Mouse (Mus musculus) cerebellum, adult 18-20 months (tissue): ENCODE measurements around the gene Slc7a7.
"Not testable (repeated sequence)": the region's sequence is repeated elsewhere in the genome, so short reads cannot be mapped to it uniquely, and the experiment has no call there.

Experiments
- DNase-seq, 2 experiments: peaks; one replicate each; pipeline ENCODE4 v3.0.0; 2021

Gene Slc7a7

DNA sequence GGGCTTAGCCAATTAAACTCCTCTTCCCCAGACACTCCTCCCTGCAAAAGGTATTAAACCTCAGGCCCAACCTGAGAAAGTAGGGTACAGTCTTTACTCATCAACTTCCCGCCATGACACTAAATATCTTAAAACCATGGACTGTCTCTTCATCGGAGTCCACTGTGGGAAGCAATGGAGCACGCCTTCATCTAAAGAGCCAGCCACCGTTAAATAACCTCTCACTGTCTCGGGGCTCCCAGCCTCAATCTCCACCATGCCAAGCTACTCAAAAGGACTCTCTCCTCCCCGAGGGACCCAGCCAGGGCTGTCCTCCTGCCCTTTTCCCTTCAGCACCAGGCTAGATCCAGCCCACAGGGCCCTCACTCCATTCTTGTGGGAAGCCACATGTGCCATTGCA lies 47.0 kb downstream of the Slc7a7 start:
- no peak for DNase-seq

DNA sequence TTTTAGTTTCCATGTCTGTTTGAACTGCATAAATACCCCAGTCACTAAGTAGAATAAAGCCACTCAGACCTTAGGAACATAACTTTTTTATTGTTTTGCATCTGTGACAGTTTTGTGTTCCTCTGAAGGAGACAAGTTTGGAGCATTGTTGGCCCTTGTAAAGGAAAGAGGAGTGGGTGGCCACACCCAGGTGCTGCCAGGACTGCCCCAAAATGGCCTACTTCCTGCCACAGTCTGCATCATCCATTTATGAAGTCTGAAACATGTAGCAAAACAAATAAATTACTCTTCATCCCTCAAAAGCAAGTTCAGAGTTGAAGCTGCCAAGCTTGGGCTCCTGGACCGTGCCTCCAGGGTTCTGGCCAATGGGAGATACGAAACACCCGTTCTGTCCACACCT lies 48.2 kb downstream of the Slc7a7 start:
- no peak for DNase-seq

DNA sequence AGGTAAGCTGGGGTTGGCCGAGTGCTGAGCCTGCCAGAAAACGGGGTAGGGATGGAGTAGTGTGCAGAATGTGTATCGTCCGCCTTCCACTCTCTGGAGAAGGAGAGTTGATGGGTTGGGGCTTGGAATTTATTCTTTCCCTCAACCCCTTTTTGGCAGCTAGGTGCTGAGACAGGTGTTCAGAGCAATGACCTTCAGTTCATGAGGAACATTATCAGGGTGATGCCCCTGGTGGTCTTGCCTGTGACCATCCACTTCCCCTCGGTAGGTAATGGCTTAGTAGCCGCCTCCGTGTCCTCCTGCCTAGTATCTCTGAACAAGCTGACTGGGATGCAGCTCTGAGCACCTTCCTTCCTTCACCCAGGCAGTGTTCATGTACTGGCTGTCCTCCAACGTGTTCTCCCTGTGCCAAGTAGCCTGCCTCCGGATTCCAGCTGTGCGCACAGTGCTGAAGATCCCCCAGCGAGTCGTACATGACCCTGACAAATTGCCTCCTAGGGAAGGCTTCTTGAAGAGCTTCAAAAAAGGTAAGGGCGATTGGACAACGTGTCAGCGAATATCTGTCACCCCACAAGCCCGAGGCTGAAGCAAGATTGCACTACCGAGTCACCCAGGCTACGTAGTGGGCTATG lies 50.0 kb downstream of the Slc7a7 start:
- no peak for DNase-seq

DNA sequence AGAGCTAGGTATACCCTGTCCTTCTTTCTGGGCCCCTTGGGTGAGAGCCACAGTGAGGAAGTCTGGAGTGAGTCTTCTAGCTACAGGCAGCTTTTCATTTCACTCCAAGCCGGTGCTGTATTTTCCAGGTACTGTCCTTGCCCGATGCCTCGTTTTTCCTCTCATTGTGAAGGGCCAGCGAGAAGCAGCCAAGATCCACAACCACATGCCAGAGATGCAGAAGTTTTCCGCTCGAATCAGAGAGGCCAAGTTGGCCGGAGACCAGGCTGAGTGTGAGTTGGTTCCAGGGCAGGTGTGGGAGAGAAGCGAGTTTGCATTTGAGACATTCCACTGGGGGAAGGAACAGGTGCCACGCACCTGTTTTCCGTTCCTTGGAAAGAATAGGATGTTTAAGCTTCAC lies 51.0 kb downstream of the Slc7a7 start:
- no peak for DNase-seq

DNA sequence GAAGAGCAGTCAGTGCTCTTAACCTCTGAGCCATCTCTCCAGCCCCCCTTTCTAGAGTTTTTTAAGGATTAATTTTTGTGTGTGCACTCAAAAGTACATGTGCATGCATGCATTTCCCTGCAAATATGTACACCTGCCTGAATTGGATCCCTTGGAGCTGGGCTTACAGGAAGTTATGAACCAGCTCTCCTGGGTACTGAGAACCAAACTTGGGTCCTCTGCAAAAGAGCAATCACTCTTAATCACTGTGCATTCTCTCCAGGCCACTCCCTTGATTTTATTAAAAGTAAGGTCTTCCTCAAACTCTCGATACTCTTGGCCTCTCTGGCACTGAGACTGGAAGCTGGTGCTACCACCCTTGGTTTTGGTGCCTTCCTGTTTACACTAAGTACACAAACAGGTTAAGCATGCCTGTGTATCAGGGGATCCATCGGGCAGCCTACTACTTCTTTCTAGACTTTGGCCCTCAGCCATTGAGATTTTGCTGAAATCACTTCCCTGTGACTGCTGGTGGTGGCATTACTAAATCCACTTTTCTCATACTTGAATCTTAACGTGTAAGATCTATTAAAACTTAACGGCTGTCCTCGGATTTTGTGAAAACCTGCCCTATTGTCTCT lies 52.4 kb downstream of the Slc7a7 start:
- DNase-seq = no peak

DNA sequence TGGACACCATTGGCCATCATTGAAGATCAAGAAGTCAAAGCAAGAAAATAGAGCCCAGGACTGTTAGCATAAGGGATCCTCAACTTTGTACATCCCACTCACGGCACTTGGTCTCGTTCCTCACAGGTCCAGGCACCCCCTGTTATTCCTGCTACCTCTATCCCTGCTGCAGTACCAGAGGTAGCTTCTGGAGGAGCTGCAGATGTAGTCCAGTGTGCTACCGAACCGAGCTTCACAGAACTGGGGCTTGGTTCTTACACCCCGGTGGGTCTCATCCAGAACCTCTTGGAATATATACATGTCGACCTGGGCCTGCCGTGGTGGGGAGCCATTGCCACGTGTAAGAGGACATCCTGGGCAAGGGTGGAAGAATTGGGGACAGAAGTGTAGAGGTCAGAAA lies 54.4 kb downstream of the Slc7a7 start:
- no peak for DNase-seq

DNA sequence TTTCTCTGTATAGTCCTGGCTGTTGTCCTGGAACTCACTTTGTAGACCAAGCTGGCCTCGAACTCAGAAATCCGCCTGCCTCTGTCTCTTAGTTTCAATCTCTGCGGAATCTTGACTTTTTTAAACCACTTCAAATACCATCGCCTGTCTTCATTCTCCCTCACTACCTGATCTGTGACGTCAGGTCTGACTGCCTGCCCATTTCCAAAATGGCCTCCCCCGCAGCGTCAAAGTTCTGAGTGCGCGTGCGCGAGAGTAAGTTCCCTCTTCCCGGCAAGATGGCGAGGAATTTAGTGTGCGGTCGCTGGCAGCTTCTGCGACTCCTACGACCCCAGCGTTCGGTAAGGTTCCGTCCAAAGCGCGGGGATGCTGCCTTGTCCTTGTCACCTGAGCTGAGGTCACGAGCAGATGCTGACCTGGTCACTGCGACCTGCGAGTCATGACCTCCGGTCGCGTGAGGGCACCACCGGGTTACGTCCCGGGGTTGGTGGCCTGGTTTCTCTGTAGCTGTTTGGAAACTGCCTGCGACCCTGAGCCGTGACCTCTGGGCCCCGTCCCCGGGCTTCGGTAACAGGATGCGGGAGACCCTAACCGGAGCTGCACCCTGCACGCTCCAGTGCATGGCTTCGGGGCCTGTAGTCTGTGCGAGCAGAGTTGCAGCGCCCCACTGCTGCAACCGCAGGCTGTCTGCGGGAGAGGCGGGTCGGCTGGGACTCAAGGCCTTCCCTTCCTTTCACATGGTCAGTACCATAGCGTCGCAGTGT lies 56.8 kb downstream of the Slc7a7 start, which contains the start of gene Oxa1l:
Gene Oxa1l, plus strand, starts transcription at position 258 of the 764 bp plus-strand sequence.
- DNase-seq = peak; percentile 94 to 96

DNA sequence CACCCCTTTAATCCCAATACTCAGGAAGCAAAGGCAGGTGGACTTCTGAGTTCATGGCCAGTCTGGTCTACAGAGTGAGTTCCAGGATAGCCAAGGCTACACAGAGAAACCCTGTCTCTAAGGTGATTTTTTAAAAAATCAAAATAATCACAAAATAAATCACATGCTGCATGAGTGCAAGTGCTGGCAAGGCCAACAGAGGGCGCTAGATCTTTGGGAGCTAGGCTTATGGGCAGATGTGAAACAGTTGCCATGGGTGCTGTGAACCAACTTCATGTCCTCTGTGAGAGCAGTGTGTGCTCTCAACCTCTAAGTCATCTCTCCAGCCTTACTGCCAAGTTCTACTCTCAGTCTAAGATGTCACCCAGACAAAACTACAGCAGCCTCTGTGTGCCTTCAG lies 63.2 kb downstream of the Slc7a7 start:
- no peak for DNase-seq

DNA sequence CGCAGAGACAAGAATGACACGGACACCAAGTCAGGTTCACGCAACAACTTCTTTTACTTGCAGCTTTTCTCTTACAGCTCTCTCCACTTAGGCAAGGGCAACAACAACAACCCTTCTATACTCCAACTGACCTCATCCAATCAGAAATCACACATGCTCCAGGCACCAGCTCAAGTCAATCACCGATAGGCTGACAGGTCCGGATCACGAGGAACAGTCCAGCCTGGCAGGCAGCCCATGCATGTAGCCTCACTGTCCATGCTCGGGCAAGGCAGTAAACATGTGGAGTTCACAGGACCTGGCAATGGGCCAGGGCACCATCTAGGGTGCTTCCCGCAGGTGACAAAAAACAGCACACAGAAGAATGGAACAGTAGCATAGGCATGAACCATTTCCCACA lies 65.3 kb downstream of the Slc7a7 start:
- no peak for DNase-seq

DNA sequence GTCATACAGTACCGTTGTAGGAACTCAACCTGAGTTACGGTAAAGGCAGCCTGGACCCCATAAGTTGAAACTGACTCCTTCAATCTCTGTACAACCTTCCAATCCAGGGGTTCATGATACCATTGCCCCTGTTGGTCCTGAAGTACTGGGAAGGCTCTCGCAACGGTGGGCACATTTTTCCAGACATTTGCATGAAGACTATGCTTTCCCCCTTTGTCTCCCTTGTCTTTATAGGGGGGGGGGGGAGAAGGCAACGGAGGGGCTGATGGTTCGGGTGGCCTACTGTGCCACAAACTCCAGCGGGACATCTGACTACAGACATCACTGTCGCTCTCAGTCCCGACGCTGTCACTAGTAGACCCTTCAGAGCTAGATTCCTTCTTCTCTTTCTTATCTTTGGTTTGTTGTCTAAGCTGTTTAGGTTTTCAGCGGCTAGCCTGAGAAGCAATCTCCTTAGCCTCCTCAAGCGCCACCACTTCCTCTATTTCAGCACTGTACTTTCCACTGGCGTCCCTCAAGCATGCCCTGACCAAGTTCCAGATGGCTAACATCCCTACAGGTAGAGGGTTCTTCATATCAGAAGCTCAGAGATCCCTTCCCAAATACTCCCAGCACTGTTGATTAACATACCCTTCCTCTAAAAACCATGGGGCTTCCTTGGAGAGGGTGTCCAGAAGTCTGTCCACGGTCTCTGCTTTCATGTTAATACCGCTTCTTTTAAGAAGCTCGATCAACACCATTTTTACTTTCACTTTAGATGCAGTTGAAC lies 66.6 kb downstream of the Slc7a7 start:
- not testable (repeated sequence) for DNase-seq

DNA sequence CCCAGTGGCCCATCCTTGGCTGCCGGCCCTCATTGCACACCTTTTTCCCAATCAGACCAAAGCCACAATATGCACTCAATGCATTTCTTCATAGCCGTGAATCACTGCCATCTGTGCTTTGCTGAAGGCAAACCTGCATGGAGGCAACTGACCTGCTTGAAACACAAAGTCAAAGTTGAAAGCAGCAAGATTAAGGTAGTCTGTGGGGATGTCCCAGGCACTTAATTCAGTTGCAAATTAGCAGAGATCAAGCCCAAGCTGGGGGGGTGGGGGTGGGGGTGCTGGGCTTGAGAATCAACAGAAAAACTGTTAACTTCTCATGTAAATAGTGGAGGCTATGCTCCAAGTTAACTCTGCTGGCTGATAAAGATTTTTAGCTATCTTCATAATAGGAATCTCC lies 75.8 kb downstream of the Slc7a7 start:
- DNase-seq = not testable (repeated sequence)

DNA sequence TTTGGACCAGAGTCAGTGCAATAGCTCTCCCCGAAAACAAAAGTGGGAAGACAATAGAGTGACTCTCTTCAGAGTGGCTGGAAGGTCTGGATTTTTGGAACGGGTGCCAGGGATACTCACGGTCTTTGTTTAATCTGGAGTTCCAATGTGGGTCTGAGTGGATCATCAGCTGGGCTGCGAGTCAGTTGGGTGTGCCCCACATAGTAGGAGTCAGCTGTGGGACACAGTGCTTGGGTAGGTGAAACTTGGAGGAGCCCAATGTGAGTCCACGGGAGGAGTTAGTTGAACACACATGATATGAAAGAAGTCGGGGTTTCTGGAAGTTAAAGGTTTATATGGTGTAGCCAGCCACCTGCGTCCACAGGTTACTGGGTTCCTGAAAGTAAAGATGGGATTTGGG lies 76.7 kb downstream of the Slc7a7 start:
- no peak for DNase-seq

DNA sequence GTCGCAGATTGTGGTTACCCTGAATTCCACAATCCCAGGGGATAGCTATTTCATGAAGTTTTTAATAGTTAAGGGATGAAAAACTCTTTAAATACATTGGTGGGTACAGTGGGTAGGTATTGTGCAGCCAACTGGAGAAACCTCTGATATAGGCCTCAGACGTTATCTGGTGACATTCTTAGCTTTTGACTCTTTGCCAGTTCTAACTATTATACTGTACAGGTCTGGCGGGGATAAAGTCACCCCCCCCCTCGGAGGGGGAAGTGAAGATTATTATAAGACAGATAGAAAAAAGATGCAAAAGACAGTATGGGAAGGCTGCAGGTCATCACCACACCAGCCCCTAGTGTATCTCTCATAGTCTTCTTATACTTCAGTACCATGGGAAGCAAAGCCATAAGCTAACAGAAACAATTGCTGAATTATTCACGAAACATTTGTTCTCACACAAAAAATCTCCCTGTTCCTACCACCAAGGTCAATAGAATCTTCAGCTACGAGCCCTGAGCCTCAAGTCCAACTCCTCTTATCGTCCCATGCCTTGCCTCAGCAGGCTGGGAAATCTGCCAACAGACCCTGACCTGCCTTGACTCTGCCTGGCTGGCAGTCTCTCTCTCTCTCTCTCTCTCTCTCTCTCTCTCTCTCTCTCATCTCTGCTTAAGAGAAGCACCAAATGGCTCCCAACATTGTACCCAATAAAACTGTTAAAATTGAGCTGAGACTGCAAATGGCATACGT lies 84.0 kb downstream of the Slc7a7 start:
- no peak for DNase-seq

DNA sequence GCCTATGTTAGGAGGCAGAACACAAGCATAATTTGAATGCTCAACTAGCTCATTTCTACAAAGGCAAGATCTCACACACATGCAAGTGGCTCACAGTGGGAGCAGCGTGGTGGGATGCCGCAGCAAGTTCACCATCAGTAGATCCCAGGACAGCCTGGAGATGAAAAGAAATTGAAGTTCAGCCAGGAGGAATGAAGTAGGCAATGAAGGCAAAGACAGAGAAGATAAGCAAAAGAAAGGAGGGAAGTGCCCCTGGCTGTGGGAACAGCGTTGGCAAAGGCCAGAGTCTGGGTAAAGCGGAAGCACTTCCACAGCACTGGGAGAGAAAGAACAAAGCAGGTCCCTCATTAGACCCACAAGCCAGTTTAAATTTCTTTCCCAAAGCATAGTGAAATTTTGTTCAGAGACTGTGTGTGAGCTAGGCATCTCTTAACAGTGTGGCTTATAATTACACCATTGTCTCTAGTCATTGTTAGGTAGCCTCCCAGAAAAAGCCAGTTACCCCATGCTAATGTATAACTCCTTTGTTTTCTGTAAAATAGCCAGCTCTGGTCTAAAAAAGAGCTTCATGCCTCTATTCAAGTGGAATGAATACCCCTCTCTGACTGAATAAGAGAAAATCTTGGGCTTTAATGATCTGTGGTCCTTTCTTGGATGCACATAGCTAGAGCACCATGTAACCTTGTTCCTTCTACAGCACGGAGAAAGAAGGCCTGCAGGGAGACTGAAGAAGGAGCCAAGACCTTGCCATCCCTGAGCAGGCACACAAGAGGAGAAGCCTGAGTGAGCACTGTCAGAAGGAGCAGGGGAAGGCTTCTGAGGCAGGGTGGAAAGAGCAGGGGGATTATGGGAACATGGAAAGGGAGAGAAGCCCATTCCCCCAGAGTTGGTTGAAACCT lies 85.2 kb downstream of the Slc7a7 start:
- no peak for DNase-seq

DNA sequence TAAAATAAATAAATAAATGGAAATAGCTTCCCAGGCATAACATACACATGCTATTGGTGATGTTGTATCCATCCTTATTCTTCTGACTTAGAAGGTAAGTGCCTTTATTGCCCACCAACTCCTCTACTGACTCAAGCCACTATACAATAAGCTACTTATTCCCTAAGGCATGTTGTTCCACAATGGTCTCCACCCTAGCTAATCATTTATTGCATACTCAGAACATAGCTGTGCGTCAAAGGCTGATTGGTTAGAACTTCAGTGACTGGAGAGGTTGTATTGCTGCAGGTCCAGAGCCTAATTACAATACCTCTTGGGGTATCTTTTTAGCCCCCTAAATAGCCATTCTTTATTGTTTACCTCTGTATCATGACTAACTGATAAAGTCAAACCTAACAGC lies 86.4 kb downstream of the Slc7a7 start:
- no peak for DNase-seq

DNA sequence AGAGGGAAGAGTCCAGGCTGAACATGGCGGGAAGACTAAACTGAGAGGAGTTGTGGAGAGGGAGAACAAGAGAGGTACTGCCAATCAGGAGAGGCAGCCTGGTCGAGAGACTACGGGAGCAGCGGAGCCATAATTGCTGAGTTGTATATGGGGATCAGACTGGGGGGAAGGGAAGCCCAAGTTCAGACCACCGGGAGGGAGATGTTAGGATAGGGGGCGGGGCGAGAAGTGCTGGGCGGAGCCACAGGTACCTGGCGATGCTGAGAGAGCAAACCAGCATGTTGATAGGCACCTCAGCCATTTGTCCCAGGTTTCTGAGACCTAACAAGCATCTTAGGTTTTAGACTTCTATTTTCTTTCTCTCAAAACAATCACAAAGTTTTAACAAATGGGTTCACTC lies 88.4 kb downstream of the Slc7a7 start:
- DNase-seq = no peak

DNA sequence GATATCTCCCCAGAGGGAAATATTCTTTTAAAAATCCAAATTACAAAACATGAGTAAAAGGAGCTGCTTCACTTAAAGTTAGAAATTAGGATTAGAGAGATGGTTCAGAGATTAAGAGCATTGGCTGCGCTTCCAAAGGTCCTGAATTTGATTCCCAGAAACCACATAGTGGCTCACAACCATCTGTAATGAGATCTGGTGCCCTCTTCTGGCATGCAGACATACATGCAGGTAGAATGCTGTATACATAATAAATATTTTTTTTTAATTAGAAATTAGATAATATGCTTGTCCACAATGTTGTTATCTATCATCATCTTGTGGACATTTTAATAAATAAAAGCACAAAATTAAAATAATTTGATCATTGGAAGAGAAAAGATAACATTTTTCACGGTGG lies 89.0 kb downstream of the Slc7a7 start:
- no peak for DNase-seq

DNA sequence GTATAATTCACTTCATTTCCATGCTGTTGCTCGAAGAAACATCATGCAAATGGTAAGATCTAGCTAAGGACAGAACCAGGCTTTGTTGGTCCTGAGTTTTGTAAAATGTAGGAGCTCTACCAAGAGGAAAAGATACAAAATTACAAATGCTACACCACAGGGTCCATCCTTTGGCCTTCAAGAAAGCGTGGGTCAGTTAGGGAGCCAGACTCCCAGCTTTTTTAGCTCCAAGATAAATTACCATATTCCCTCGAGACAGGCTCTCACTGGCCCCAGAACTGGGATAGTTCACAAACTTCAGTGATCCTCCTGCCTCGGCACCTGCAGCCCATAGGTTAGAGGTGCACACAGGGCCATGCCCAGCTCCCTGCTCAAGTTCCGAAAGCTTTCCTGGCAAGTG lies 93.1 kb downstream of the Slc7a7 start:
- no peak for DNase-seq

DNA sequence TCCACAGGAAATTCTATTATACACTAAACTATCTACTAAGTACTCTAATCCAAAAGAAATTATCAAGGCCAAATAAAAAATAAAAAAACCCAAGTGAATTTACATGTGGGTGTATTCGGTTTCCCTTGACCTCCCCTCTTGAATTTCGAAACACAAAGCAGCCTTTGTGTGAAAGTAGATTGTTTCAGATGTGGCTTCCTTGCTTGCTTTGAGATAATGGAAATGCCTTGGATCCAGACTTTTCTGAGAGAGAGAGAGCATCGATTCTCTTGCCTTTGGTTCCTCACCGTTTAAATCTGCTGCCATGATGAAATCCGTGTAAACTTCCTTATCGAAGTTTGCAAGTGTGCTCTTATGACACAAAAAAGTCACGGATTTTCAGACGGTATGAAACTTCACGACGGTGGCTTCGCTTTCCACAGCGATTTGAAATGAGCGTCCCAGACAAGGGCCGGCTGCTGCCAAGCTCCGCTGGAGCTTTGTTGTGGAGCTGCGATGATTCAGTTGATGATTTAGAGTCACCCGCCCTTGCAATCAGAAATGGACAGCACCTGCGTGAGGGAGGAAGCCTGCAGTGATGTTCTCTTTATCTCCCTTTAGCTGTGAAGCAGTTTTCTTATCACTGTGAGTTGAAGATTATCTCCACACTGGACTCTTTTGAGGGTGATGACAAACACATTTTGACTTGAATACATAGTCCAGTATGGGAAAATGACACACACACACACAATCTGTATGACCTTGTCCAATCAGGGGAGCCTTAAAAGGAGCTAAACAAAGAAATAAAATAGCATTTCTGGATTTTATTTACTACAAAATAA lies 95.8 kb downstream of the Slc7a7 start:
- no peak for DNase-seq
